Mouse (Mus musculus): ENCODE data around the gene C330021F23Rik. TPM values are rescaled to one million over a fixed set of nuclear protein-coding genes. Genes with fewer than 3 reads are reported as not detected.

Gene C330021F23Rik
- total and polyA plus RNA-seq, 2 experiments from 2014 or later = 1.9 to 2.0 TPM

DNA sequence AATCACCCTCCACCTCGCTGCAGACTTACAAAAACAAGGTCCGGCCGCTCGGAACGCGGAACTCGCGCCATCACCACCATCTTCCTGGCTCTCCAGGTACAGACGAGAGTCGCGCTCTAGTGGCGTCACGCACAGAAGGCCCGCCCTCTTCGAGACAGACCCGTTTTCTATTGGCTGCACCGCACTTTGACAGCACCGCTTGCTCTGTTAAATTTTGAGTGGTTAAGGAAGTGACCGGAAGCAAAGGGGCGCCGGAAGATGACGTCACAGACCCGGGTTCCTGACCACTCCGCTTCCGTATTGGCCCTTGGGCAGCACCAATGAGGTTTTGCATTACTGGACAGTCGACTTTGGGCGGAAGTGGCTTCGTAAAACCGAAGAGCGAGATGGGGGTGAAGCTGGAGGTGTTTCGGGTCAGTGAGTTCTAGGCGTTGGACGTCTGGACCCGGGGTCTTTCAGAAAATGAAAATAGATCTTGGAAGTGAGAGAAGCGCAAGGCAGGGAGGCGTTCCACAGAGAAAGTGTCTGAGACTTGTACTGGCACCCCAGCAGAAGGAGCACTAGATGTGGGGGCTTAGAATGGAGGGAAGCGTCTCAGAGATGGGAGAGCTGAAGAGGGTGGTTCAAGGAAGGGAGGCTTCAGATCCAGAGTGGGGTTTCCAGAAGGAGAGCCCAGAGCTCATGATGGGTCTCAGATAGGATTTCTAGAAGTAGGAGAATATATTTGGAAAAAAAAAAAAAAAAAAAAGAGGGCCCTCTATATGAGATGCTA is 53.6 kb downstream of the C330021F23Rik start, which contains the start of the genes Xab2 and Pet100:
Gene Xab2 (minus strand): TSS at position 118 of the 772 bp plus-strand sequence.
Gene Pet100 (plus strand): TSS at position 350 of the 772 bp plus-strand sequence.
- Histone ChIP-seq H3K27ac (ENCODE audit: low read depth) (no peak within 1 kb of the TSS), H3K9me3 (replicated peaks; ENCODE audit: control insufficient read depth, low read length) (no peaks in the 10 kb centered on the region), H3K27me3 (ENCODE audit: control insufficient read depth, insufficient read depth, low read length) (no peaks in the 10 kb centered on the region), H3K4me2 (ENCODE audit: low read depth, low read length) (peak within 1 kb of the TSS; percentile 93), H3K9ac (replicated peaks; ENCODE audit: low read depth, low read length) (peak within 1 kb of the TSS; percentile 75), H3K36me3 (replicated peaks; ENCODE audit: control insufficient read depth, insufficient read depth, low read length) (peaks cover 20% of the 10 kb centered on the region), H3K4me3 (ENCODE audit: low read depth, low read length) (peak within 1 kb of the TSS; percentile 74), H3K4me1 (ENCODE audit: control insufficient read depth, insufficient read depth) (peaks cover 12% of the 10 kb centered on the region)
- peak; percentile 98 for DNase-seq (ENCODE audit: low spot score)
- WGBS = under 1% methylated on average over 37 of the region's 37 CpGs
- TF ChIP-seq CTCF (IDR thresholded peaks at IDR 0.05; ENCODE audit: low read depth) (no peak), EP300 (IDR thresholded peaks at IDR 0.05; ENCODE audit: low read depth) (no peak; the same call in 1 of the 2 replicates)
- peak; percentile 98 for ATAC-seq (ENCODE audit: insufficient read depth, low read depth)

DNA sequence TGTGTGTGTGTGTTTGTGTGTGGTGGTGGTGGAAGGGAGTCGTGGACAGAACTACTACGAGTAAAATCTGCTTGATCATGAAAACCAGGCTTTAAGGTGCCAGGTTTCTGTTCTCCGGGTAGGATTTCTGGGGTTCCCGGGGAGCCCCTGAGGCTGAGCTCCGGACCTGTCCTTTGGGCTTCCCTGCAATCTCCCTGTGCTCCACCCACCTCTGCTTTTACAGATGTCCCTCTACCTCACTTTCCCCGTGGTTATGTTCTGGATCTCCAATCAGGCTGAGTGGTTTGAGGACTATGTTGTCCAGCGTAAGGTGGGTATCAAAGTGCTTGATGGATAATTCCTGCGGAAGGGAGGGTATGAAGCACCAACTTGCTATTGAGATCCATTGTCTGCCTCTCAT is 54.3 kb downstream of the C330021F23Rik start:
- no peak for TF ChIP-seq CTCF (IDR thresholded peaks at IDR 0.05; ENCODE audit: low read depth)
- TF ChIP-seq EP300 (IDR thresholded peaks at IDR 0.05; ENCODE audit: low read depth) = no peak
- WGBS = 71% methylated on average over 8 of the region's 8 CpGs
- H3K27ac ChIP-seq (ENCODE audit: low read depth) = no peak overlapping the region
- no peak for ATAC-seq (ENCODE audit: insufficient read depth, low read depth)
- H3K4me2 ChIP-seq (ENCODE audit: low read depth, low read length) = peak overlapping the region; percentile 93
- H3K27me3 ChIP-seq (ENCODE audit: control insufficient read depth, insufficient read depth, low read length) = no peaks in the 10 kb centered on the region
- H3K9ac ChIP-seq (replicated peaks; ENCODE audit: low read depth, low read length) = no peak overlapping the region
- H3K9me3 ChIP-seq (replicated peaks; ENCODE audit: control insufficient read depth, low read length) = no peaks in the 10 kb centered on the region
- H3K36me3 ChIP-seq (replicated peaks; ENCODE audit: control insufficient read depth, insufficient read depth, low read length) = peaks cover 14% of the 10 kb centered on the region
- no peak for DNase-seq (ENCODE audit: low spot score)
- peak overlapping the region; percentile 74; the same call in 1 of the 2 replicates for H3K4me3 ChIP-seq (ENCODE audit: low read depth, low read length)
- peaks cover 12% of the 10 kb centered on the region for H3K4me1 ChIP-seq (ENCODE audit: control insufficient read depth, insufficient read depth)

DNA sequence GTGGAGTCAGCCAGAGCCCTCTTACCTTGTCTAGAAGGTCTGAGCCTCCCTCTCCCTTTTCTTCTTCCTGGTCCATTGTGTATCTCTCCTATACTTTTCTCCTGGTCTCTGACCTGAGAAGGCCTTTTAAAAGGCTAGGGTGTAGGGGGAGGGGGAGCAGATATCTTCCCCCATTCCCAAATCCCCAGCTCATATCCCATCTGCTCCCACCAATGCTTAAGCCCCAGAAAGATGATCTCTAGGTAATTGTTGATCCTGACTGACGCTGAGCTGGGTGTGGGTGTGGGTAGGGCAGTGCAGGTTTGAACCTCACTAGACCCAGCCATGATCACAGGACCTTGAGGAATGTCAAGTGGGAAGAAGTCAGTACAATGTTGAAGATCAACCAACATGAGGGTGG is 57.7 kb downstream of the C330021F23Rik start, which contains the start of gene Pcp2:
Gene Pcp2 (minus strand): TSS at position 101 of the 400 bp plus-strand sequence.
- no peak within 1 kb of the TSS for H3K9ac ChIP-seq (replicated peaks; ENCODE audit: low read depth, low read length)
- WGBS = 42% methylated on average over 1 of the region's 1 CpGs
- H3K4me3 ChIP-seq (ENCODE audit: low read depth, low read length) = no peak within 1 kb of the TSS
- no peak within 1 kb of the TSS for H3K27ac ChIP-seq (ENCODE audit: low read depth)
- no peaks in the 10 kb centered on the region for H3K27me3 ChIP-seq (ENCODE audit: control insufficient read depth, insufficient read depth, low read length)
- DNase-seq (ENCODE audit: low spot score) (no peak), ATAC-seq (ENCODE audit: insufficient read depth, low read depth) (no peak)
- TF ChIP-seq CTCF (IDR thresholded peaks at IDR 0.05; ENCODE audit: low read depth) (no peak), EP300 (IDR thresholded peaks at IDR 0.05; ENCODE audit: low read depth) (no peak)
- H3K4me1 ChIP-seq (ENCODE audit: control insufficient read depth, insufficient read depth) = peaks cover 6% of the 10 kb centered on the region
- no peaks in the 10 kb centered on the region for H3K9me3 ChIP-seq (replicated peaks; ENCODE audit: control insufficient read depth, low read length)
- H3K4me2 ChIP-seq (ENCODE audit: low read depth, low read length) = no peak within 1 kb of the TSS
- H3K36me3 ChIP-seq (replicated peaks; ENCODE audit: control insufficient read depth, insufficient read depth, low read length) = no peaks in the 10 kb centered on the region

DNA sequence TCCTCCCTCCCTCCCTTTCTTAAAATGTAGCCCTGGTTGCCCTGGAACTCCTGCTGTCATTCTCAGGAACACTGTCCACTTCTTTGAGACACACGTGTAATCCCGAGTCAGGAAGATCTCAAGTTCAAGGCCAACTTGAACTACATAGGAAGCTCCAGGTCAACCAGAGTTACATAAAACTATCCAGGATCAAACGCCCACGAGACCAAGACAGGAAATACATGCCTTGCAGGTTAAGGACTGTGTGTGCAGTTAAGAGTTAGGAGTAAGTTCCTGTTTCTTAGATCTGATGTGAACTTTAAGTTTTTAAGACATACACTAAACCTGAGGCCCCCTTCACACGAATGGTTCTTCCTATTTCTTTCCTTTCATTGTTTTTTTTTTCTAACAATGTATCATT is 59.2 kb downstream of the C330021F23Rik start:
- no peak for TF ChIP-seq CTCF (IDR thresholded peaks at IDR 0.05; ENCODE audit: low read depth)
- no peak for TF ChIP-seq EP300 (IDR thresholded peaks at IDR 0.05; ENCODE audit: low read depth)
- no peak overlapping the region for H3K27ac ChIP-seq (ENCODE audit: low read depth)
- DNase-seq (ENCODE audit: low spot score) (no peak), ATAC-seq (ENCODE audit: insufficient read depth, low read depth) (no peak)
- H3K4me2 ChIP-seq (ENCODE audit: low read depth, low read length) = no peak overlapping the region
- H3K9ac ChIP-seq (replicated peaks; ENCODE audit: low read depth, low read length) = no peak overlapping the region
- H3K9me3 ChIP-seq (replicated peaks; ENCODE audit: control insufficient read depth, low read length) = no peaks in the 10 kb centered on the region
- 49% methylated on average over 5 of the region's 5 CpGs for WGBS
- no peaks in the 10 kb centered on the region for H3K36me3 ChIP-seq (replicated peaks; ENCODE audit: control insufficient read depth, insufficient read depth, low read length)
- no peak overlapping the region for H3K4me3 ChIP-seq (ENCODE audit: low read depth, low read length)
- no peaks in the 10 kb centered on the region for H3K27me3 ChIP-seq (ENCODE audit: control insufficient read depth, insufficient read depth, low read length)
- H3K4me1 ChIP-seq (ENCODE audit: control insufficient read depth, insufficient read depth) = 0 out of 2 replicates have a peak, but pooled peaks cover 8% of the 10 kb centered on the region

DNA sequence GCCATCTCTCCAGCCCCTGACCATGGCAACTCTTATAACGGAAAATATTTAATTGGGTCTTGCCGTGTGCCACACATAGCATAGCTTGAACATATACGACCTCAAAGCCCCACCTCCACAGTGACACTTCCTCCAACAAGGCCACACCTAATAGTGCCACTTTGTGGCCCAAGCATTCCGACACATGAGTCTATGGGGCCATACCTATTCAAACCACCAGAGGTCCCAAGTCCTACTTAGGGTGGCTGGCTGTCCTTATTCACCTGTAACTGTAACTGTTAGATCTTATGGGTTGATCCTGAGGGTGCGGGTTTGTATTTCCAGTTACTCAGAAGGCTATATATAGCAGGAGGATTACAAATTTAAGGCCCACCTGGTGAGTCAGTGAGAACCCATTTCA is 60.2 kb downstream of the C330021F23Rik start:
- no peak overlapping the region for H3K4me3 ChIP-seq (ENCODE audit: low read depth, low read length)
- no peak overlapping the region for H3K9ac ChIP-seq (replicated peaks; ENCODE audit: low read depth, low read length)
- no peaks in the 10 kb centered on the region for H3K36me3 ChIP-seq (replicated peaks; ENCODE audit: control insufficient read depth, insufficient read depth, low read length)
- ATAC-seq (ENCODE audit: insufficient read depth, low read depth) = no peak
- H3K4me2 ChIP-seq (ENCODE audit: low read depth, low read length) = no peak overlapping the region
- H3K4me1 ChIP-seq (ENCODE audit: control insufficient read depth, insufficient read depth) = 0 out of 2 replicates have a peak, but pooled peaks cover 7% of the 10 kb centered on the region
- H3K27me3 ChIP-seq (ENCODE audit: control insufficient read depth, insufficient read depth, low read length) = no peaks in the 10 kb centered on the region
- TF ChIP-seq EP300 (IDR thresholded peaks at IDR 0.05; ENCODE audit: low read depth) (no peak), CTCF (IDR thresholded peaks at IDR 0.05; ENCODE audit: low read depth) (peak; percentile 58)
- H3K9me3 ChIP-seq (replicated peaks; ENCODE audit: control insufficient read depth, low read length) = no peaks in the 10 kb centered on the region
- H3K27ac ChIP-seq (ENCODE audit: low read depth) = no peak overlapping the region
- 27% methylated on average over 5 of the region's 5 CpGs for WGBS
- peak; percentile 32 for DNase-seq (ENCODE audit: low spot score)

Data from heart, postnatal 0 days (tissue).